Mouse (Mus musculus) ES-Bruce4 (cell line): Measurements from ENCODE around the gene Hsh2d.

Experiments
- CTCF ChIP-seq: IDR thresholded peaks from one replicate; pipeline ENCODE4 v1.8.1; 2011; ENCODE audit warnings: low read depth, low read length
- EP300 ChIP-seq: IDR thresholded peaks from 2 replicates; pipeline ENCODE4 v1.6.1; 2011; ENCODE audit warnings: low read depth, low read length; ENCODE audit not compliant: insufficient read depth
- POLR2A ChIP-seq: IDR thresholded peaks from one replicate; pipeline ENCODE4 v1.8.1; 2011; ENCODE audit warnings: low read length; ENCODE audit not compliant: insufficient read depth

DNA sequence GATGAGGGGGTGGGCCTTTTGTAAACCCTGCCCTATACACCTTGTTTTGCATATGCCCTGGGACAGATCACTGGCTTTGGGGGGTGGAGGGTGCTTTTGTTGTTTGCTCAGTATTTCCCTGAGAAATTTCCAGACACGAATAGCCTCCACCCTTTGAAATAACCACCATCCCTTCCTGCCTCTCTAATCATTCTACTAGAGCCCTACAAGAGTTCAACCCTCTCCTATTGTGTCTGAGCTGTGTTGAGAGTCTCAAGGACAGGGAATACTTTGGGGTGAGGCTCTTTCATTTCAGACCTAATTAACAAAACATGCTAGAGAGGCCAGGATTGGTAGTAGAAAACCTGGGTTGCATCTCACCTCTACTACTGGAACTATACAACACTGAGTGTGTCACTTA, 40.4 kb upstream of the Hsh2d start:
- no peak for TF ChIP-seq CTCF
- no peak for TF ChIP-seq POLR2A
- no peak for TF ChIP-seq EP300
